22 mouse cellular contexts compared by ENCODE assay signal in genomic region chr3:83033801-83034200, GRCm38 (mm10). TPM values are rescaled to one million over a fixed set of nuclear protein-coding genes. Genes with fewer than 3 reads are reported as not detected.
"Had no signal": no experiment of that assay in that cellular context is flagged by ENCODE, and none has a peak within 500 bp of the region (broad histone marks: within the 10 kb centered on the region; RNA-seq: fewer than 3 reads in every experiment).

No protein-coding gene starts in this region.

- DNase-seq: lung, adult 18-20 months; lung, embryonic 14.5 days; lung, postnatal 10 days; lung, postnatal 4 days; midbrain, embryonic 14.5 days; right cerebral cortex, adult 18-20 months; right cerebral cortex, postnatal 25 days; right cerebral cortex, postnatal 4 days; spleen, adult 18-20 months; thymus, adult 18-20 months; thymus, postnatal 14 days; thymus, postnatal 36 days had no signal

- H3K4me3 ChIP-seq: liver, embryonic 15.5 days; myocyte; neural tube, embryonic 15.5 days had no signal

- H3K9ac ChIP-seq: liver, embryonic 15.5 days; lung, embryonic 14.5 days; neural tube, embryonic 13.5 days; neural tube, embryonic 15.5 days had no signal

- H3K27me3 ChIP-seq: liver, embryonic 15.5 days; neural tube, embryonic 13.5 days; neural tube, embryonic 15.5 days had no signal

- H3K36me3 ChIP-seq: midbrain, embryonic 10.5 days; neural tube, embryonic 13.5 days; neural tube, embryonic 15.5 days had no signal

- H3K9me3 ChIP-seq: liver, embryonic 15.5 days; midbrain, embryonic 10.5 days; neural tube, embryonic 13.5 days; neural tube, embryonic 15.5 days had no signal

- H3K4me1 ChIP-seq: liver, embryonic 15.5 days; neural tube, embryonic 13.5 days; neural tube, embryonic 15.5 days had no signal

- H3K4me2 ChIP-seq: liver, embryonic 15.5 days; lung, embryonic 14.5 days had no signal

- H3K27ac ChIP-seq: liver, embryonic 15.5 days; neural tube, embryonic 13.5 days; neural tube, embryonic 15.5 days had no signal

RNA-seq across cellular contexts. Expression of gene Fga, which starts 7.9 kb away (rescaled TPM):
- total RNA-seq: megakaryocyte, adult 5-6 weeks; megakaryocyte-erythroid progenitor cell, adult 5-6 weeks had no signal
- polyA plus RNA-seq: midbrain, embryonic 10.5 days; midbrain, embryonic 16.5 days; myocyte; neural tube, embryonic 11.5 days; small intestine, adult 2 months had no signal

RNA-seq across cellular contexts. Expression of gene Fgb, which starts 15.9 kb away (rescaled TPM):
- total RNA-seq: megakaryocyte, adult 5-6 weeks; megakaryocyte-erythroid progenitor cell, adult 5-6 weeks had no signal
- polyA plus RNA-seq: midbrain, embryonic 10.5 days; midbrain, embryonic 14.5 days; midbrain, embryonic 16.5 days; myocyte; small intestine, adult 2 months had no signal

RNA-seq across cellular contexts. Expression of gene Fgg, which starts 26.3 kb away (rescaled TPM):
- total RNA-seq: megakaryocyte, adult 5-6 weeks; megakaryocyte-erythroid progenitor cell, adult 5-6 weeks had no signal
- polyA plus RNA-seq: lung, embryonic 14.5 days; midbrain, embryonic 14.5 days; midbrain, embryonic 16.5 days; myocyte; neural tube, embryonic 13.5 days; neural tube, embryonic 15.5 days; small intestine, adult 2 months had no signal
